Mouse (Mus musculus) spleen, adult 10 weeks (tissue): ENCODE data around the gene Crat. TPM values are rescaled to one million over a fixed set of nuclear protein-coding genes. Genes with fewer than 3 reads are reported as not detected.

Source experiments
- polyA plus RNA-seq: library from polyadenylated mRNA; stranded (reverse); fragments of 350-450 nt; fragmentation: Illumina TruSeq; extraction: RNeasy Lipid Tissue Mini Kit (QIAGEN cat#74804); gene quantifications from one replicate; pipeline ENCODE4 v1.2.3, GENCODE M21; 2015; ENCODE audit warnings: low replicate concordance; ENCODE audit not compliant: insufficient read depth

Crat gene
- polyA plus RNA-seq: 12.9 TPM

GRCm38 (mm10) chr2:30415157-30415935 is at the start of gene Crat:
Crat (minus strand) TSS chr2:30415813.

GRCm38 (mm10) chr2:30415936-30416648 is 479 bp upstream of the Crat start, which contains the start of gene Ptpa:
Ptpa (plus strand) TSS chr2:30416039.

GRCm38 (mm10) chr2:30392114-30392576 is 23.5 kb downstream of the Crat start, which contains the start of gene Dolpp1:
Dolpp1 (plus strand) TSS chr2:30392254.

GRCm38 (mm10) chr2:30363773-30364650 is 51.6 kb downstream of the Crat start, which contains the start of gene Miga2:
Miga2 (plus strand) TSS chr2:30364233.

GRCm38 (mm10) chr2:30358533-30359531 is 56.8 kb downstream of the Crat start, which contains the start of gene Sh3glb2:
Sh3glb2 (minus strand) TSS chr2:30359337.

Other genes with a start within 250 kb of the Crat start
- 1.2 TPM for gene Endog, start 244.3 kb downstream of the Crat start, polyA plus RNA-seq
- 8.9 TPM for gene Spout1, start 237.4 kb downstream of the Crat start, polyA plus RNA-seq
- 5.0 TPM for gene Kyat1, start 210.0 kb downstream of the Crat start, polyA plus RNA-seq
- 9.8 TPM for gene Lrrc8a, start 178.1 kb downstream of the Crat start, polyA plus RNA-seq
- 1.5 TPM for gene Gm28035, start 175.2 kb downstream of the Crat start, polyA plus RNA-seq
- gene Phyhd1, start 149.6 kb downstream of the Crat start, polyA plus RNA-seq: 27.3 TPM
- gene Gm28038, start 134.8 kb downstream of the Crat start, polyA plus RNA-seq: not detected
- gene Dolk, start 129.5 kb downstream of the Crat start, polyA plus RNA-seq: 8.9 TPM
- 24.6 TPM for gene Nup188, start 129.4 kb downstream of the Crat start, polyA plus RNA-seq
- gene Sh3glb2, start 56.5 kb downstream of the Crat start, polyA plus RNA-seq: 19.0 TPM
- 4.3 TPM for gene Miga2, start 51.6 kb downstream of the Crat start, polyA plus RNA-seq
- gene Dolpp1, start 23.6 kb downstream of the Crat start, polyA plus RNA-seq: 9.2 TPM
- 66.8 TPM for gene Ptpa, start 226 bp upstream of the Crat start, polyA plus RNA-seq
- gene Ier5l, start 58.4 kb upstream of the Crat start, polyA plus RNA-seq: 0.25 TPM
- gene Cstad, start 179.2 kb upstream of the Crat start, polyA plus RNA-seq: 2.3 TPM